Mouse (Mus musculus): ENCODE measurements around the gene Pdp2. TPM values are rescaled to one million over a fixed set of nuclear protein-coding genes. Genes with fewer than 3 reads are reported as not detected.
"Not testable (repeated sequence)": the region's sequence is repeated elsewhere in the genome, so short reads cannot be mapped to it uniquely, and the experiment has no call there.

The Pdp2 gene
- polyA plus RNA-seq, 1 experiment from 2014 or later: 12.7 TPM

DNA sequence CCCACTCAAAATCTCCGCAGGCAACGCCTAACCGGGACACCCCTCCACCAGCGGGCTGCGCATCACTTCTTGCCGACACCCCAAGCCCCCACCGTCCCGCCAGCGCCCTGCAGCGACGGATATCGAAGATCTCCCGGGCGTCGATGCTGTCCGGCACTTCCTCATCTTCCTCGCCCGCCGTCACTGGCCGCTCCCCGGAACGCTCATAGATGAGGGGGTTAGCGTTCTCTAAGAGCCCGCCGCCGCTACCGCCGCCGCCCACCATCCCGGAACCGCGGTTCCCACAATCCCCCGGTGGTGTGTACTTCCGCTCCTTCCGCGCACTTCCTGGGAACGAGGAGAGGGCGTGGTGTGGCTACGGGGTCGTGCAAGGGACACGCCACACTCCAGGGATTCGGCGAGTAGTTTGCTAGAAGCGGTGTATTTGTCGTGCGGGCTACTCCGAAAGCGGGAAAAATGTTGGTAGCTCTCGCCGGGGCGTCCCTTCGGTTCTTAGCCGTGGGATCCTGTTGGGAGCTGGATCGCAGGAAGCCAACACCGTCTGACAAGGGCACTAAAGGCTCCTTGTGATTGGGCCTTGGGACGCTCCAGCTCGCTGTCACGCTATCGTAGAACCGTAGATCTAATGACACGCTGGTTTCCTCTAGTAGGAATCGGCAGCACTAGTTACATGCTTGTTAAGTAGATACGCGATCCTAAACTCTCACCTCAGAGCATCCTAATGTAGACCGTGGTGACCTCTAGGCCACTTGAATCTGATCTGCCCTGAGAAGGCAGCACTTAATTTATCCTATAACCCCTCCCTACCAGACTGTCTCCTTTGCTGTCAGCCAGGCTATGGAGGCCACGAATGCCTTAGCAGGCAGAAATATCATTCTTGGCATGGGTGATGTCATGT, 50.4 kb downstream of the Pdp2 start, which contains the start of gene Ciao2b:
Ciao2b (minus strand) TSS at position 540 of the 898 bp plus-strand sequence.
- peak; percentile 88 for DNase-seq (ENCODE audit: low spot score)
- H3K4me3 ChIP-seq: peak within 1 kb of the TSS; percentile 92
- H3K4me1 ChIP-seq (replicated peaks): peaks cover 20% of the 10 kb centered on the region
- H3K27me3 ChIP-seq (ENCODE audit: insufficient read depth, poor library complexity, severe bottlenecking): no peaks in the 10 kb centered on the region
- WGBS: under 1% methylated on average over 66 of the region's 66 CpGs
- peaks cover 24% of the 10 kb centered on the region for H3K36me3 ChIP-seq
- no peaks in the 10 kb centered on the region for H3K9me3 ChIP-seq
- H3K27ac ChIP-seq: peak within 1 kb of the TSS; percentile 90

- Histone ChIP-seq H3K27me3 (ENCODE audit: insufficient read depth, poor library complexity, severe bottlenecking) (no peaks in the 10 kb centered on the region), H3K4me3 (peak overlapping the region; percentile 92), H3K4me1 (replicated peaks) (peaks cover 20% of the 10 kb centered on the region), H3K27ac (peak overlapping the region; percentile 90), H3K9me3 (no peaks in the 10 kb centered on the region), H3K36me3 (peaks cover 24% of the 10 kb centered on the region)
- no peak for DNase-seq (ENCODE audit: low spot score)
- WGBS: 75% methylated on average over 6 of the region's 6 CpGs
These were observed 51.0 kb downstream of the Pdp2 start for GRCm38 (mm10) chr8:104642324-104642654.

DNA sequence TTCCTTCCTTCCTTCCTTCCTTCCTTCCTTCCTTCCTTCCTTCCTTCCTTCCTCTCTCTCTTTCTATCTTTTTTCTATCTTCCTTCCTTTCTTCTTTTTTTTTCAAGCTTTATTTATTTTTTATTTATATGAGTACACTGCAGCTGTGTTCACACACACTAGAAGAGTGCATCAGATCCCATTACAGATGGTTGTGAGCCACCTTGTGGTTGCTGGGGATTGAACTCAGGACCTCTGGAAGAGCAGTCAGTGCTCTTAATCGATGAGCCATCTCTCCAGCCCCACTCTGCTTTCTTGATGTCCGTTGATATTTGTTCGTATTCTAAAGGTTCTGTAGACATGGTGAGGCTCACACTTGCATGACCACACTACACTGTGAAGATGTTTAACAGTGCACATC, 52.9 kb downstream of the Pdp2 start:
- DNase-seq (ENCODE audit: low spot score); H3K9me3 ChIP-seq; H3K4me3 ChIP-seq; H3K27ac ChIP-seq; H3K27me3 ChIP-seq (ENCODE audit: insufficient read depth, poor library complexity, severe bottlenecking): not testable (repeated sequence)
- peaks cover 20% of the 10 kb centered on the region for H3K4me1 ChIP-seq (replicated peaks)
- peaks cover 10% of the 10 kb centered on the region for H3K36me3 ChIP-seq
- WGBS: 76% methylated on average over 3 of the region's 3 CpGs

Other genes with a start within 250 kb of the Pdp2 start
- gene Cmtm4, start 195.6 kb upstream of the Pdp2 start, polyA plus RNA-seq (2016; fragmentation: Nextera tagmentation; extraction: Ambion mirVana): 1.9 TPM in 2 replicates
- 80.8 and 81.0 TPM in 2 replicates for gene Dync1li2, start 148.4 kb upstream of the Pdp2 start, polyA plus RNA-seq (2016; fragmentation: Nextera tagmentation; extraction: Ambion mirVana)
- gene Terb1, start 81.5 kb upstream of the Pdp2 start, polyA plus RNA-seq (2016; fragmentation: Nextera tagmentation; extraction: Ambion mirVana): 0.12 and 0.29 TPM in 2 replicates
- 121 and 126 TPM in 2 replicates for gene Nae1, start 56.8 kb upstream of the Pdp2 start, polyA plus RNA-seq (2016; fragmentation: Nextera tagmentation; extraction: Ambion mirVana)
- gene Car7, start 56.8 kb upstream of the Pdp2 start, polyA plus RNA-seq (2016; fragmentation: Nextera tagmentation; extraction: Ambion mirVana): 0.90 and 1.4 TPM in 2 replicates
- gene Cdh16, start 32.9 kb downstream of the Pdp2 start, polyA plus RNA-seq (2016; fragmentation: Nextera tagmentation; extraction: Ambion mirVana): not detected in 2 replicates
- 1.2 and 1.5 TPM in 2 replicates for gene Rrad, start 39.9 kb downstream of the Pdp2 start, polyA plus RNA-seq (2016; fragmentation: Nextera tagmentation; extraction: Ambion mirVana)
- gene Ciao2b, start 50.5 kb downstream of the Pdp2 start, polyA plus RNA-seq (2016; fragmentation: Nextera tagmentation; extraction: Ambion mirVana): 111 and 121 TPM in 2 replicates
- not detected in 2 replicates for gene Ces2a, start 142.6 kb downstream of the Pdp2 start, polyA plus RNA-seq (2016; fragmentation: Nextera tagmentation; extraction: Ambion mirVana)
- 0.22 TPM in 1 of 2 replicates, not detected in the other for gene Ces2b, start 240.1 kb downstream of the Pdp2 start, polyA plus RNA-seq (2016; fragmentation: Nextera tagmentation; extraction: Ambion mirVana)

Data from hindbrain, embryonic 10.5 days (tissue).